Mouse (Mus musculus) cerebral cortex, adult 2 months (tissue): ENCODE results near the gene Ano1.

Experiments
- WGBS: fragments of 180-500 bp; shearing (Covaris S2); methylation state at CpG from one replicate; pipeline ENCODE4 v1.1.7; 2018; 5-methylcytosine and 5-hydroxymethylcytosine counted together

Gene Ano1

GRCm38 (mm10) chr7:144636000-144636399 is 115.8 kb downstream of the Ano1 start:
- WGBS: 59% methylated on average over 2 of the region's 2 CpGs

- WGBS: 77% methylated on average over 6 of the region's 6 CpGs
These were observed 116.9 kb downstream of the Ano1 start for GRCm38 (mm10) chr7:144634875-144635274.

GRCm38 (mm10) chr7:144634450-144634849 is 117.3 kb downstream of the Ano1 start:
- WGBS: 93% methylated on average over 3 of the region's 3 CpGs

GRCm38 (mm10) chr7:144630622-144631021 is 121.2 kb downstream of the Ano1 start:
- 84% methylated on average over 3 of the region's 3 CpGs for WGBS

GRCm38 (mm10) chr7:144628334-144628915 is 123.3 kb downstream of the Ano1 start:
- WGBS: 60% methylated on average over 3 of the region's 3 CpGs

- WGBS: 81% methylated on average over 13 of the region's 13 CpGs
These were observed 124.0 kb downstream of the Ano1 start for GRCm38 (mm10) chr7:144627606-144628333.

GRCm38 (mm10) chr7:144626042-144626441 is 125.7 kb downstream of the Ano1 start:
- WGBS: 77% methylated on average over 2 of the region's 2 CpGs

GRCm38 (mm10) chr7:144620721-144621681 is 130.8 kb downstream of the Ano1 start:
- WGBS: 57% methylated on average over 22 of the region's 22 CpGs

- WGBS: 70% methylated on average over 6 of the region's 6 CpGs
These were observed 136.4 kb downstream of the Ano1 start for GRCm38 (mm10) chr7:144615343-144615742.

GRCm38 (mm10) chr7:144612829-144613228 is 138.9 kb downstream of the Ano1 start:
- WGBS: 74% methylated on average over 4 of the region's 4 CpGs

- 75% methylated on average over 4 of the region's 4 CpGs for WGBS
These were observed 139.4 kb downstream of the Ano1 start for GRCm38 (mm10) chr7:144612351-144612750.

- WGBS: 95% methylated on average over 16 of the region's 16 CpGs
These were observed 140.2 kb downstream of the Ano1 start for GRCm38 (mm10) chr7:144611595-144611994.

GRCm38 (mm10) chr7:144609568-144609967 is 142.2 kb downstream of the Ano1 start:
- 74% methylated on average over 7 of the region's 7 CpGs for WGBS

GRCm38 (mm10) chr7:144607862-144608261 is 143.9 kb downstream of the Ano1 start:
- WGBS: 92% methylated on average over 15 of the region's 15 CpGs

GRCm38 (mm10) chr7:144604735-144605134 is 147.0 kb downstream of the Ano1 start:
- 79% methylated on average over 4 of the region's 4 CpGs for WGBS

GRCm38 (mm10) chr7:144604291-144604690 is 147.5 kb downstream of the Ano1 start:
- 98% methylated on average over 2 of the region's 2 CpGs for WGBS

- 64% methylated on average over 6 of the region's 6 CpGs for WGBS
These were observed 151.4 kb downstream of the Ano1 start for GRCm38 (mm10) chr7:144600333-144600900.

- 81% methylated on average over 3 of the region's 3 CpGs for WGBS
These were observed 162.3 kb downstream of the Ano1 start for GRCm38 (mm10) chr7:144589508-144589907.

- WGBS: 39% methylated on average over 2 of the region's 2 CpGs
These were observed 164.5 kb downstream of the Ano1 start for GRCm38 (mm10) chr7:144587291-144587690.

- WGBS: 25% methylated on average over 6 of the region's 6 CpGs
These were observed 166.1 kb downstream of the Ano1 start for GRCm38 (mm10) chr7:144585648-144586047.

- whole genome bisulfite sequencing: 7% methylated on average over 4 of the region's 4 CpGs
These were observed 168.2 kb downstream of the Ano1 start for GRCm38 (mm10) chr7:144583619-144584018.
